Mouse (Mus musculus): ENCODE measurements around the gene Zdhhc5.
A peak's percentile ranks its signal among the peaks of the same experiment; 100 is the strongest.
"Not testable (repeated sequence)": the region's sequence is repeated elsewhere in the genome, so short reads cannot be mapped to it uniquely, and the experiment has no call there.

Zdhhc5 gene

DNA sequence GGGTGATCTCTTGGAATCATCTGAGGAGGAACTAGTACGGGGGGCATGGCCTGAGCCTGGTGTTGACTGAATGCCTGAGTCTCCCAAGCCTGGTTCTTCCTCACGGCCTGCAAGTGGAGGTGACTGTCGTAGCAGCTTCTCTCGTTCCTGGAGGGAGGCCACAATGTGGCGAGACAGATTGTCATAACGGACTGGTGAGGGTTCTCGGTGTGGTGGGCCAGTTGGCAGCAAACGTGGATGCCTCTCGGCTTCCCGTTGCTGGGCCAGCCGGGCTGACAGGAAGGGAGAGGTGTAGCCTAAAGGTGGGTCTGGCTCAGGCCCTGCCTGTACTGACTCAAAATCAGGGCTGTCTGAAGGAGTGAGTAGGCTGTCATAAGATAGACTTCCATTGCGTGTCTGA is 24.9 kb downstream of the Zdhhc5 start:
- DNase-seq = no peak

DNA sequence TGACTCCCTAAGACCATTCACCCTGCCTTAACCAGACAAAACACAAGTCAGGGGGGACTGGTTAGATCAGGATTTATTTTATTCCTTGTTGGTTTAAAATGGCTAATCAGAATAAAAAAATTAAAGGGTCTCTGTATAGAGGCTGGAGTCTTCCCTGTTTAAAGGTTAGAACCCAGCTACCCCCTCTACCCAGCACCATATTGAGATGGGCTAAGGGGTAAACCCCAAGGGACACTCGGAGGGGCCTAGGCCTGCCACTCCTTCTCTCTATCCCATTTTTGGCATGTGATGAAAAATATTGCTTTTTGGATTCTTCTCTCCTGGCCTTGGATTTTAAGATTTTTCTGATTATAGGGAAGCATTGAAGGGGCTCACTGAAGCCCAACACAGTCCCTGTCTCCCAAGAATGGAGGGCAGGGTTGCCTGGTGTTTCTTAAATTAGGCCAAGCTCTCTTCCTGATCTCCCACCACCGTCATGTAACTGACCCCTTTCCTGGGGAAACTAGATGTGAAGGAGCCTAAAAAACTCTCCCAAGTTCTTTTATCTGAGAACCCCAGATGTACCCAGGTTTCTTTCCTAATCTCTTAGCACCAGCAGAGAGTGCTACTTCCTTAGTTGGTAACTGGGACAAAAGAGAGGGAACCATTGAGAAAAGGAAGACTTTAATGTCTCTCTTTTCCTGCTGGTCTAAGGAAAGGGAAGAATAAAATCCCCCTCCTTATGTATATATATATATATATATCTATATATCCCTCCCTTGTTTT is 26.7 kb downstream of the Zdhhc5 start:
- DNase-seq = no peak

DNA sequence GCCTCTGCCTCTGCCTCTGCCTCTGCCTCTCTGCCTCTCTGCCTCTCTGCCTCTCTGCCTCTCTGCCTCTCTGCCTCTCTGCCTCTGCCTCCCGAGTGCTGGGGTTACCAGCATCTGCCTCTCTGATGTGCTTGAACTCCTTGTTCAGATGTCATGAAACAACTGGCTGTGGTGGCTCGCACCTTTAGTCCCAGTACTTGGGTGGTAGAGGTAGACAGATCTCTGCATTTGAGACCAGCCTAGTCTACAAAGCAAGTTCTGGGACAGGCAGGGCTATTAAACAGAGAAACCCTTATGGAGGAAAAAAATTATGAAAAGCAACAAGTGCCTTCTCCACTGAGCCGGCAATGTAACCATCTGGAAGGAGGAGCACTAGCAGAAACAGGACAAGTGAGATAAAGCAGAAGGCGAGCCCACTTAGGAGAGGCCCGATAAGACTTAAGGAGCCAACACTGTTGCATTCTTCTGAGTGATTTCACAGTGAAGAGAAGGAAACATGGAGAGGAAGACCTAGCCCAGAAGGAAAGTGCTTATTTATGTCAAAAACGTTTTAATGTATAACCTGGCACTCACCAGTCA is 32.3 kb downstream of the Zdhhc5 start:
- no peak for DNase-seq

DNA sequence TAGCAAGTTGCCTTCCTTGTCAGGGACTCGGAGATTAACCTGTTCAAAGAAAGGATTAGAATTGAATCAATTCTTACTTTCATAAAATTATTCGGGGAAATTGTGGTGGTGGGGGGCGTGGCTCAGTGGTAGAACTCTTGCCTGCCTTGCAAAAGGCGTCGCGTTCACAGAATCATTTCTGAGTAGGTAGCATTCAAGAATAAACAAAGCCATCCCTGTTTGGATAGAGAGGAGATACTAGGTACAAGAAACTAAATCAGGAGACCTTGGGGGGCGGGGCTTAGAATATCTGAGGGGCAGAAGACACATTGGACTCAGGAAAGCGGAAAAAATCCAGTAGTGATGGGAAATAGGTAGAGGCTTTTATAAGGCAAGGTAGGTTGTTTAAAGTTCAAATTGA is 36.0 kb downstream of the Zdhhc5 start, which contains the start of gene Tmx2:
Gene Tmx2 (minus strand): TSS at position 125 of the 400 bp plus-strand sequence.
- no peak for DNase-seq

DNA sequence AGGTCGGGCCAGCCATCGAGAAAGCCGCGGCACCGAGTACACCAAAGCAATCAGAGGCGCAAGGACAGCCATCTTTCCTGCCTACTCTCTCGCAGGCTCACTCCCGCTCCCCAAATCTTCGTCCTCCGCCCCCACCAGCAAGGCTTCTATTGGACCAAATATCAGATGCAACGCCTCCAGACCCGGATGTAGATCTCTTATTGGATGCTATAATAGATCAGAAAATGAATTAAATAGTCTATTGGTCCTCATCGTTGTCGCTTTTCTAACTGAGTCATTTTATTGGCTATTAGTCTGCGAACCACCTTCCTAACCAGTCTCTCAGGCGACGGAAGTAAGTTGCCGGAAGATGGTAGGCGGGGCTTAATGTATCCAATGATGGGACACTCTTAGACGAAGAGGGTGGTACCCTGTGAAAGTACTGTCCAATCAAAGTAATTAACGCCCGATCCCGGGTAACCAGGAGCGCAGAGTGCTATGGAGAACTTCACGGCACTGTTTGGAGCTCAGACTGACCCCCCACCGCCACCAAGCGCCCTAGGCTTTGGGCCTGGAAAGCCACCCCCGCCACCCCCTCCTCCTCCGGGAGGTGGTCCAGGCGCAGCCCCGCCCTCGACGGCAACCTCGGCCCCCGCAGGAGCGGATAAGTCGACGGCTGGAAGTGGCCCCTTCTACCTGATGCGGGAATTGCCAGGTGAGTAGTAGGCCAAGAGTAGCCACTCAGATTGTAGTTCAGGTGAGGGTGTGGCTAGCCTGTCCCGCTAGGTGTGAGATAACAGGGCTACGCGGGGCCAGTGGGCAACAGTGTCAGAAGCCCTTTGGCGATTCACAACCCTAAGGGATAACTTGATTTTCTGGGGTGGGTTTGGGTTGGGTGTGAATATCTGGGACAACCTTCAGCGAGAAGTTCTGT is 36.8 kb downstream of the Zdhhc5 start, which contains the start of the genes Gm28635 and Med19:
Gene Gm28635 (minus strand): TSS at position 74 of the 913 bp plus-strand sequence.
Gene Med19 (plus strand): TSS at position 435 of the 913 bp plus-strand sequence.
- DNase-seq = peak; percentile 94 to 99

DNA sequence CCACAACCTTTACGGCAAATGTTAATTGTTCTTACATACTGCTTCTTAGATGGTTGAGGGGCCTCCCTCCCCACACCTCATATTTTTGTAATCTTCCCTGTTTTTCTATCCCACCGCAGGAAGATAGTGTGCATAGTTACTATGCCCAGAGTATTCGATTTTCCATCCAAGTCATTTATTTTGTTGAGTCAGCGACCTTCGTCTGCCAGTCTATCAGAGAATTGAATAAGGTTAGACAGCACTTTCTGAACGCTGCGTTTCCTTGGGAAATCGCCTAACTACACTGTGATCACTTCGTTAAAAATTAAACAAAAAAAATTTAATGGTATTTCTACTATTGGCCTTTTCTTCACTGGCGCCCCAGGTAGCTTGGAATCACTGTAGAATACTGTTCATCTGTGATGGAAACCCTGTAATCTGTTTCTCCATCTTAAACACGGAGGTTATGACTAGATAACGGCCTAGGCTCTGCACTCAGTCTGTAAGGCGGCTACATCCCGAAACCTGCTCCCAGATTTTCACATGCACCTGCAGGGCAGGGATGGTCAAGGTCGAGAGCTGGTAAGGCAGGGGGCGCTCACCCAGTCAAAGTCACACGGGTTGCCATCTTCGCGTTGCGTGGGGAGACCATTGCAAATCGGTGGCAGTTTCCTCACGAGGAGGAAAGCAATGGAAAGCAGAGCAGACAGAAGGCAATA is 37.6 kb downstream of the Zdhhc5 start:
- DNase-seq = peak; percentile 11 to 73

DNA sequence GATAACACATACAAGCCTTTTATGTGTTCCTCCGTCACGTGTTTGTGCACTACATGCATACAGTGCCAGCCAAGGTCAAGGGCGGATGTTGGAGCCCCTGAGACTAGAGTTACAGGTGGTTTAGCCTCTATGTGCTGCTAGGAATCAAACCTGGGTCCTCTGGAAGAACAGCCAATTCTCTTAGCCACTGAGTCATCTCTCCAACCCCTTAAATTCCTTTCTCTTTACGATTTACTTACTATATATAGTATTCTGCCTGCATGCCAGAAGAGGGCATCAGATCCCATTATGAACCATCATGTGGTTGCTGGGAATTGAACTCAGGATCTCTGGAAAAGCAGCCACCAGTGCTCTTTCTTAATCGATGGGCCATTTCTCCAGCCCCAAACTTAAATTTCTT is 43.4 kb downstream of the Zdhhc5 start:
- DNase-seq = not testable (repeated sequence)

DNA sequence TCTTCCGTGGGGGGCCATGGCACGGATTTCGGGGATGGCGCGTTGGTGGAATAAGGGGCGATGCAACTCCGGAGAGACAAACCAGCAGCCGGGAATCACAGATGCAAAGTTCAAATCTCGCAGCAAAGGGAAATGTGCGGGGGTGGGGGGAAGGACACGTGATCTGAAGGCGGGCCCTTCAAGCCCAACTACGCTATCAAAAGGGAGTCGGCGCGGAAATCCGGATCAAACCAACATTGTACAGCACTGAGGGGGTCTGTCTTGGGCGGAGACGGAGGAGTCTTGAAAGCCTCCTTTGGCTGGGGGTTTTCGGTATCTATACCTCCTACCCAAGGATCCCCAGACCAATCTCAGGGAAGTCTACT is 44.4 kb downstream of the Zdhhc5 start, which contains the start of gene Selenoh:
Gene Selenoh (minus strand): TSS at position 202 of the 365 bp plus-strand sequence.
- DNase-seq = peak; percentile 87 to 89

DNA sequence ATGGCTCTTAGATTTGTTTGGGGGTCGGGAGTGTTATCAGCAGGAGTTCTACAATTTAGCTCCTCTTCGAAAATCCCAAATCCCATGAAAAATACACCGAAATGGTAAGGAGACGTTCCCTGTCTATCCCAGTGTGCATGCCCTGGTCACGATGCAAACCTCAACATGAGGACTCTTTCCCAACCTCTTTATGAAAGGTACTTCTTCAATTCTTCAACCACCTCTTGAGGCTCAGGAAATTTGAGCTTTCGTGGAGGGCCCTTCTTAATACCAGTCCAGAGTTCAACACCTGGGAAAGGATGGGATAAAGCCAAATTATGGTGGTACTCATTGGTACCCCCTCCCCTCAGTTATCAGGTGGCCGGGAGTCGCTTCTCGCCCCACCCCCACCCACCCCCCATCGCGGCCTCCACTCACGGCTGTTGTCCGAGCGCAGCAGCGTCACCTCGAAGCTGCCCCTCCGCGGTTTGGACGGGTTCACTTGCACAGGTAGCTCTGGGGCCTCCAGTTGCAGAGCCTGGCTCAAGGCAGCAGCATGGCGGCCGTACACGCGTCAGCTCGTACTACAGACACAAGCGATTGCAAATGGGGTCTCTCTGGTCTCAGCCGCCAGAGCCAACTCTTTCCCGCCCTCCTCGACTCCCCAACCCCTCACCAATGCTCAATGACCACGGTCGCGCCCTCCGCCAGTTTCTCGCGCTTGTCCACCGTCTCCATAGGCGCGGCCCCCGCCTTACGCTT is 45.0 kb downstream of the Zdhhc5 start:
- DNase-seq = peak in 1 of 2 experiments; percentile 54

DNA sequence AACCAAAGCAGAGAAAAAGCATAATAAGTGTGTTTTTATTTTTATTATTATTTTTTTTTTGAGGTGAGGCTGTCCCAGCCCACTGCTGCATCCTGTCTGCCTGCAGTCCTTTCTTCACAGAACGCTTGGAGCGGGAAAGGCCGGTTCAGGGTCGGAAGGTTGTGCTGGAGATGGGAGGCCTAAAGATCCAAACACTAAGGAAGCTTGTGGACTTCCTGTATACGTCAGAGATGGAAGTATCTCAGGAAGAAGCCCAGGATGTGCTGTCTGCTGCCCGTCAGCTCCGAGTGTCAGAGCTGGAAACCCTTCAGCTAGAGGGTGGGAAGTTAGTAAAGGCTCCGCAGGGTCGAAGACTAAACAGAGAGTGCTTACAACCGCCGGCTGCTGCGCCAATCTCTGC is 48.9 kb downstream of the Zdhhc5 start:
- peak; percentile 41 to 55 for DNase-seq

DNA sequence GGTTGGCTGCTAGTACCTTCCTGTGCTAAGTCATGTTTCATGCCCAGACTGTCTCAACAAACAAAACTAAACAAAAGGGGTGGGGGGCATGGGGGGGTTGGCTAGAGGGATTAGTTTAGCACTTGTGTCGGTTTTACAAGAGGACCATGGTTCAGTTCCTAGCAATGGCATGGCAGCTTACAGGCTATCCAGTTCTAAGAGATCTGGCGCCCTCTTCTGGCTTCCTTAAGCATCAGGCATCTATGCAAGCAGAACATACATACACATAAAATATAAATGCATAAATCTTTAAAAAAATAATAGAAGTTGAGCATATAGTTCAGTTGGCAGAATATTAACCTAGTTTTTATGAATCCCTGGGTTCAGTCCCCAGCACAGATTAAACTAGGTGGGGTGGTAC is 52.1 kb downstream of the Zdhhc5 start:
- peak; percentile 58 to 84 for DNase-seq

DNA sequence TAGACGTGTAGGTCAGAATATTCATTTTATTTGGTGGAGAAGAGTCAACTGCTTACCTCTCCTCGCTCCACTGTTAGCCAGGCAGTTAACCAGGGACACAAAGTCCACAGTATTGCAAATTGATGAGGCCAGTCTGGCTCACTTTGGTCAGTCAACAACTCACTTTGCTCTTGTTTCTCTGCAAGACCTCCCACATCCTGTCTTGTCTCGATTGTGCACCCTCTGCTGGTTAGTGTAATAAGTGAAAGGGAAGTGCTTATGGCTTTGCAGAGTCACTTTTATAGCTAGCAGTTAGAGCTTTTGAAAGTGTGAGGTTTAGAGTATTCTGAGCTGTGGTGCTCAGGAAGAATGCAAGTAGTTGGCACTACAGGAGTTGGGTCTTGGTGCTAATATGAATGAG is 54.7 kb downstream of the Zdhhc5 start:
- peak; percentile 68 to 79 for DNase-seq

DNA sequence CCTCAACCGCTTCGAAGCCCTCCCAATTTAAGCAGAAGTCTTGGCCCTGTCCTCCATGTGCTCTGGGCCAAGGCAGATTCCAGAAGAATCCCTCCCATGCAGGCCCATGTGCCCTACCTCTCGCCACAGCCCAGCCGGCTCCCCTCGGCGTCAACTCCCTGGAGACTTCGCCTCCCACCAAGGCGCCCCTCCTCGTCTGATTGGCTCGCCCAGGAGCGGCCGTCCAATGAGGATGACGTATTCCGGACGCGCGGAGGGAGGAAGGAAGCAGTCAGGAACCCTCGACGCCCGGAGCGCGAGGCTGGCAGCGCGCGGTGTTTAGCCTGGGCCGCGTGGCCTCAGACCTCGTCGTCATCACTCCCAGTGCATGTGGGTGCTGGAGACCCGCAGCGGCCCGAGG is 56.2 kb downstream of the Zdhhc5 start, which contains the start of gene Btbd18:
Gene Btbd18 (plus strand): TSS at position 274 of the 400 bp plus-strand sequence.
- no peak for DNase-seq

DNA sequence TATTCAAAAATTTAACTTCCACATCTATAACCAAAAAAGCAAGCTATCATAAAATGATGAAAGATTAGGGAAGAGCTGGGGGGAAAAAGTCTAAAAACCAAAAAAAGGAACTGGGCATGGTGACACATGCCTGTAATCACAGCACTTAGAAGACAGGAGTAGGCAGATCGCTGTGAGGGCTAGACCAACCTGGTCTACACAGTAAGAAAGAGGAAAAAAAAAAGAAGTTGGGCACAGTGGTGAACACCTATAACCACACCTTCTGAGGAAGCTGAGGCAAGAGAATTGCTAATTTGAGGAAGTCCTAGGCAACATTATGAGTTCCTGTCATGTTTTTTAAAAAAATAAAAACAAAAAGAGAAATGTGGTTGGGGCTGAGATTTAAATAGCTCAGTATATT is 59.1 kb downstream of the Zdhhc5 start:
- DNase-seq = no peak

DNA sequence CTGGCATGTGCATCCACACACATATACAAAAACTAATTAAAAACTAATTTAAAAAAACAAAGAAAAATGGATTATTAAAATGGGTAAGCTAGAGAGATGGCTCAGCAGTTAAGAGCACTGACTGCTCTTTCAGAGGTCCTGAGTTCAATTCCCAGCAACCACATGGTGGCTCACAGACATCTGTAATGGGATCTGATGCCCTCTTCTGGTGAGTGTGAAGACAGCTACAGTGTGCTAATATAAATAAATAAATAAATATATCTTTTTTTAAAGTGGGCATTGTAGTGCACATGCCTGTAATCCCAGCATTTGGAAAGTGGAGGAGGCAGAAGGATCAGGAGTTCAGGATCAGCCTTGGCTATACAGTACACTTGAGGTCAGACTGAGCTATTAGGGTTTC is 61.6 kb downstream of the Zdhhc5 start:
- DNase-seq = no peak

DNA sequence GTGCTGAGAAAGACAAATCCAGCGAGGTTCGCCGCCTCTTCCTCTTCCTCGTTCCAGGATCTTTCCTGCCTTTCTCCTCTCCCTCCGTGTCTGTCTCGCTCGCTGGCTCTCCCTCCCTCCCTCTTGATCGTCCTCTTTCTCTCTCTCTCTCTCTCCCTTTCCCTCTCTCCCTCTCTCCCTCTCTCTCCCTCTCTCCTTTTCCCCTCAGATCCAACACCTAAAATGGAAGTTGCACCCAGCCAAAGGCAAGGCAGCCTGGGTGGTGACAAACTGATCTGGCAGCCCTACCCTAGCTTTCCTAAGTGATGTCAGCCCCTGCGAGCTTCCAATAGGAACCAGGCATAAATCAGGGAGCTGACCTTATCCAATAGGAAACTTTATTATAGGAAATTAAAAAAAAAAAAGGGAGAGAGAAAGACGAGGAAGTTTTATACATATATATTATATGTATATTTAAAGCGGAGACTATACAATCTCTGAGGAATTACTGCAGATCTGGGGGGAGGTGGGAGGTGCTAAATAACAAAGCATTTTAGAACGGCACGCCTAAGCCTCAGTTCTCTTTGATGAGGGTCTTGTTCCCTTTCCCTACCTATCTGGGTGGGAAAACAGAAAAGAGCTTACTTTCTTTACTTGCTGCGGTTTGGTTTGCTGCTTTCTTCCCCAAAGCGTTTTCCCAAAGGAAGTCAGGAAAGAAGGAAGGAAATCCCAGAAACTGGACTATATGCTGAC is 64.3 kb downstream of the Zdhhc5 start, which contains the start of gene Ctnnd1:
Gene Ctnnd1 (minus strand): TSS at position 302 of the 732 bp plus-strand sequence.
- DNase-seq = peak; percentile 87 to 94

DNA sequence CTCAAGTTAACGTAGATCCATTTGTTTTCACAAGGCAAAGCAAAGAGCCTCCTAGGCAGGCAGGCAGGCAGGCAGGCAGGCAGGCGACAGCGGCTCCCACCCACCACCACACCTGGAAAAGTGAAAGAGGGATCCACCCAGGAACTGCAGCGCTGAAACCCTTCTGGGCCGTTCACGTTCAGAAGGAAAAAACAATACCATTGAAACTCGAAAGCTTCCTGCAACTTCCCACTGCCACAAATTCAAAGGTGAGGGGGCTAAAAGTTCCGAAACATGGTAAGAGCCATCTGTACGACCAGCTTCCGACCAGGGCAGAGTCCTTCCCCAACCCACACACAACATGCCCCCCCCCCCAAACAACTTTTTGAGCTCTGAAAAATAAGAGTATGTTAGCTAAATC is 65.3 kb downstream of the Zdhhc5 start:
- DNase-seq = peak in 1 of 2 experiments; percentile 50

DNA sequence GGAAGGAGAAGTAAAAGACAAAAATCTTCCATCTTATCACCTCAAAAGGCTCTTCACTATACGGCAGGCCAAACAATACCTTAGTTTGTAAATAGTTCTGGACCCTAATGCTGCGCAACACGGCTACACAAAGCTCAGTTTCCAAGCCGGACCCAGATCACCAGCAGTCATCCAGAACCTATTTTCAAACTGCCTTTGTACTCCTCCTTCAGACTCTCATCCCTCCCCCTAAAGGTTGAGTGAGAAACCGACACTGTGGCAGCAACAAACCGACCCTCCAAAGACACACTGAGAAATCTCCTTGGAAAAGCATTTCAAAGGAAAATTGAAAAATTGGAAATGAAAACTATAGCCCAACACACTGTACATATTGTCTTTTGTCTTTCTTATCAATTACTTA is 66.6 kb downstream of the Zdhhc5 start:
- DNase-seq = no peak

DNA sequence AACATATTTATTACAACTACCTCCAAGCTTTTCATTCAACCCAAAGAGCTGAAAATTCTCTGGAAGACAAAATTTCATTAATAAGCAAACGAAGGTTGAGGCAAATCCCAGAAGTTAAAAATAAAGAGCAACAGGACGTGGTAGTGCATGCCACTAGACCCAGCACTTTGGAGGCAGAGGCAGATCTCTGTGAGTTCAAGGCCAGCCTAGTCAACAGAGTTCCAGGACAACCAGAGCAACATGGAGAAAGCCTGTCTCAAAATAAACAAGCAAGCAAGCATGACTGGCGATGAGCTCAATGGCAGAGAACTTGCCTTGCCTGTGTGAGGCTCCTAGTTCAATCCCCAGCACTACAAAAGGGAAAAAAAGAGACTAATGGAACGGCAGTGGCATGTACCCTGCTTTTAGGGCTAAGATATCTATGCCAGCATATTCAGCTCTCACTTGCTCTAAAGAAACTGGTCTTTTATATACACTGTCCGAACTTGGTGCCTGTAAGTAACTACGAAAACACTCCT is 67.9 kb downstream of the Zdhhc5 start:
- no peak for DNase-seq

DNA sequence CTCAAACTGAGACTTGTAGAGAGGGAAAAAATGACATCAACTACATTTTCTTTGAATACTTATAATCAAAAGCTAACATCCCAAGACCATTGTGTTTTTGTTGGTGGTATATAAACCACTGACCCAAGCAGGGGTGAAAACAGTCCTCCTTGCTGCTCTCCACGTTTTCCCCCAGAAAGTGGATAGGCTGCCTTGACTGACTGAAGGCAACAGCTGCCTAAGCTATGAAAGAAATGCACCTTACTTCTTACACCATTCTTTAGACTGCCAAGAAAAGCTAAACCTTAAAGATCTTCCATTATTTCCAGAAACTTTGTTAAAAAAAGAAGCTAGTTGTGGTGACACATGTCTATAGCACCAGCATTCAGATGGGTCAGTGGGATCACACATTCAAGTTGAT is 68.8 kb downstream of the Zdhhc5 start:
- DNase-seq = no peak

DNA sequence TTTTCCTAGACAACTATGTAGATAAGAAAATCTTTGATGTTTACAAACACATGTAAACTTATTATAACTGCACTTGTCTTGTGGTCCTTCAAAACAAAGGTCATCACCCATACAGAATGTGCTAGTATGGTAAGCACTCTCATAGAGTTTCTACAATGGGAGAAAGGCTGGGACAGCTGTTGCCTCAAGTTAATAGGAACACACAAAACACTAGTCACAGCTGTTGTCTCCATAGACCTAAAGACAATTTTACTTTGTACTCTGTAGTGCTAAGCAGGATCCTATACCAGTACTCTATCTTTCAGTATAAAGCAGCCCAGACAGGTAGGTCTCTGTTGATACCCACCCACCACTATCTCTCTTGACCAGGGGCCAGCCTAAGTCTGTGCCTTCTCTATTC is 74.1 kb downstream of the Zdhhc5 start:
- DNase-seq = no peak
